Mouse (Mus musculus) forebrain, embryonic 11.5 days (tissue): ENCODE results near the gene Prkcb. TPM values are rescaled to one million over a fixed set of nuclear protein-coding genes. Genes with fewer than 3 reads are reported as not detected.

Experiments
- ATAC-seq: fragments of 200-750 bp; cut with Nextera tagmentation; replicated peaks from 2 replicates; pipeline ENCODE4 v1.8.0; 2017; ENCODE audit warnings: moderate TSS enrichment; ENCODE audit not compliant: low FRiP score
- DNase-seq: peaks from one replicate; pipeline ENCODE4 v3.0.0-alpha.2; 2017; ENCODE audit warnings: low spot score
- H3K27ac ChIP-seq: fragments of 300-500 bp; sonication (generic); 2 replicates; pipeline ENCODE4 v1.5.1; 2014; ENCODE audit warnings: low read depth, low read length
- H3K27me3 ChIP-seq: fragments of 300-500 bp; sonication (generic); 2 replicates; pipeline ENCODE4 v1.6.1; 2014; ENCODE audit warnings: mild to moderate bottlenecking, low read length, mixed read lengths; ENCODE audit not compliant: control insufficient read depth, insufficient read depth
- H3K36me3 ChIP-seq: fragments of 300-500 bp; sonication (generic); 2 replicates; pipeline ENCODE4 v1.6.1; 2014; ENCODE audit warnings: mild to moderate bottlenecking, low read length, moderate library complexity, mixed read lengths; ENCODE audit not compliant: control insufficient read depth, insufficient read depth
- H3K4me1 ChIP-seq: fragments of 300-500 bp; sonication (generic); replicated peaks from 2 replicates; pipeline ENCODE4 v1.6.1; 2014; ENCODE audit warnings: low read length, mixed read lengths; ENCODE audit not compliant: control insufficient read depth, insufficient read depth
- H3K4me2 ChIP-seq: fragments of 300-500 bp; sonication (generic); 2 replicates; pipeline ENCODE4 v1.6.1; 2014; ENCODE audit warnings: low read depth, mild to moderate bottlenecking, low read length, moderate library complexity, mixed read lengths; ENCODE audit not compliant: severe bottlenecking
- H3K4me3 ChIP-seq: fragments of 300-500 bp; sonication (generic); 2 replicates; pipeline ENCODE4 v1.5.1; 2014; ENCODE audit warnings: low read depth, low read length
- H3K9ac ChIP-seq: fragments of 300-500 bp; sonication (generic); 2 replicates; pipeline ENCODE4 v1.6.1; 2014; ENCODE audit warnings: low read length
- H3K9me3 ChIP-seq: fragments of 300-500 bp; sonication (generic); 2 replicates; pipeline ENCODE4 v1.6.1; 2016; ENCODE audit warnings: low read length, mixed read lengths; ENCODE audit not compliant: control insufficient read depth
- WGBS: fragments of 180-500 bp; shearing (Covaris S2); extraction: QIAGEN DNeasy Blood & Tissue Kit; methylation state at CpG from one replicate; pipeline ENCODE4 v1.1.7; 2014; 5-methylcytosine and 5-hydroxymethylcytosine counted together
- polyA plus RNA-seq: library from polyadenylated mRNA; unstranded; fragments of >200 nt; fragmentation: Nextera tagmentation; extraction: Ambion mirVana; gene quantifications from 2 replicates; pipeline ENCODE4 v1.2.1, GENCODE M21; 2014

Gene Prkcb
- polyA plus RNA-seq, 1 experiment from 2014 or later, result 10.0 TPM

GRCm38 (mm10) chr7:122279580-122279979 lies 9.0 kb upstream of the Prkcb start:
- H3K9ac ChIP-seq, result no peak overlapping the region
- H3K9me3 ChIP-seq, result no peaks in the 10 kb centered on the region
- no peaks in the 10 kb centered on the region for H3K4me1 ChIP-seq
- ATAC-seq (no peak), DNase-seq (no peak)
- H3K36me3 ChIP-seq, result no peaks in the 10 kb centered on the region
- 92% methylated on average over 9 of the region's 9 CpGs for WGBS
- H3K4me2 ChIP-seq, result no peak overlapping the region
- H3K4me3 ChIP-seq, result no peak overlapping the region
- no peaks in the 10 kb centered on the region for H3K27me3 ChIP-seq
- no peak overlapping the region for H3K27ac ChIP-seq

DNA sequence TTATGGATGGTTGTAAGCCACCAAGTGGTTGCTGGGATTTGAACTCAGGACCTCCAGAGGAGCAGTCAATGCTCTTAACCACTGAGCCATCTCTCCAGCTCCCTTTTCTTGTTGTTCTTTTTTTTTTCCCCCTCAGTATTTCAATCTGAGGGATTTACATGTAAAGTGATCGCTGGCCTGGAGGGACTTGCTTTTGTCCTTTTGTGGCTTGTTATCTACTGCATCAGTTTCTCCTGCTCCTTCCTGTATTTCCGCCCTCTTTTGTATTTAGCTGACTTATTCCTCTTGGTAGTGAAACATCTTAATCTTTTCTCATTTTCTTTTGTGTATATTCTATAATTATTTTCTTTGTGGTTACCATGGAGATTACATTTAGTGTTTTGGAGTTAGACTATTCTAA lies 8.2 kb upstream of the Prkcb start:
- H3K9ac ChIP-seq, result no peak overlapping the region
- H3K4me1 ChIP-seq, result no peaks in the 10 kb centered on the region
- no peak overlapping the region for H3K27ac ChIP-seq
- H3K27me3 ChIP-seq, result no peaks in the 10 kb centered on the region
- ATAC-seq, result no peak
- H3K36me3 ChIP-seq, result no peaks in the 10 kb centered on the region
- no peak overlapping the region for H3K4me3 ChIP-seq
- no peaks in the 10 kb centered on the region for H3K9me3 ChIP-seq
- no peak overlapping the region for H3K4me2 ChIP-seq
- DNase-seq, result no peak
- 73% methylated on average over 2 of the region's 2 CpGs for WGBS

DNA sequence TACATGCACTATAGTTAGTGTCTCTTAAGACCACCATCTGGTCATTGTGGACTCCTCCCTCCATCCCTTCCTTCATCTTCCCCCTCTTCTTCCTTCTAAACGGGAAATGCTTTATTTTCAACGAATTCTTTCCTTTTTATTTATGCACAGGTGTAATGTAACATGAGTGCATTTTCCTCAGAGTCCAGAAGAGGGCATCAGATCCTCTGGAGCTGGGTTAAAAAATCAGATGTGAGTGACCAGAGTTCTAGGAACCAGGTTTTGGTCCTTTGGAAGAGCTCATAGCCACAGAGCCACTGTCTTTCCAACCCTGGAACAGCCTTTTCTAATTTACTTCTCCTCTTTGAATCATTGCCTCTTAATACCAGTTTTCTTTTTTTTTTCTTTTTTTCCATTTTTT lies 6.0 kb upstream of the Prkcb start:
- H3K27me3 ChIP-seq, result no peaks in the 10 kb centered on the region
- 84% methylated on average over 2 of the region's 2 CpGs for WGBS
- DNase-seq (no peak), ATAC-seq (no peak)
- no peaks in the 10 kb centered on the region for H3K36me3 ChIP-seq
- no peak overlapping the region for H3K9ac ChIP-seq
- no peak overlapping the region for H3K4me2 ChIP-seq
- no peak overlapping the region for H3K4me3 ChIP-seq
- H3K4me1 ChIP-seq, result no peaks in the 10 kb centered on the region
- H3K27ac ChIP-seq, result no peak overlapping the region
- no peaks in the 10 kb centered on the region for H3K9me3 ChIP-seq

DNA sequence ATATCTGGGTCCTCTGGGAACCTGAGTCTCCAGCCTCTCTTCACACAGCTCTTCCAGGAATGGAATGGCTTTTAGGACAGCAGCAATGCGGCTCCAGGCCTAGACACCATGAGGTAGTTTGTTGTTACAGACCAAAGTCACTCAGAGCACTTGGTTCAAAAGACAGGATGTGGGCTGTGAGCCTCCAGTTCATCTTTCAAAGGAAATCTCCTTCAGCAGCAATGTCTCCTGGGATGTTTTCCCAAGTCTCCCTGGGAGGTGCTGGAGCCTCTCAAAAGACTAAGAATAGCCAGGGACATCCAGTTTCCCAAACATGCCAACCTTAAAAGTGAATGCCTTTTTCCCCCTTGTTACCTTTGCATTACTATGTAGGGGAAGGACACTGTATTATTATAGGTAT lies 1.3 kb upstream of the Prkcb start:
- WGBS, result 68% methylated on average over 1 of the region's 1 CpGs
- H3K27me3 ChIP-seq, result peaks cover 22% of the 10 kb centered on the region
- H3K9me3 ChIP-seq, result no peaks in the 10 kb centered on the region
- H3K4me3 ChIP-seq, result no peak overlapping the region
- ATAC-seq (no peak), DNase-seq (no peak)
- H3K4me2 ChIP-seq, result no peak overlapping the region
- H3K36me3 ChIP-seq, result no peaks in the 10 kb centered on the region
- no peak overlapping the region for H3K9ac ChIP-seq
- H3K27ac ChIP-seq, result no peak overlapping the region
- H3K4me1 ChIP-seq, result peaks cover 9% of the 10 kb centered on the region; the same call in 1 of the 2 replicates

DNA sequence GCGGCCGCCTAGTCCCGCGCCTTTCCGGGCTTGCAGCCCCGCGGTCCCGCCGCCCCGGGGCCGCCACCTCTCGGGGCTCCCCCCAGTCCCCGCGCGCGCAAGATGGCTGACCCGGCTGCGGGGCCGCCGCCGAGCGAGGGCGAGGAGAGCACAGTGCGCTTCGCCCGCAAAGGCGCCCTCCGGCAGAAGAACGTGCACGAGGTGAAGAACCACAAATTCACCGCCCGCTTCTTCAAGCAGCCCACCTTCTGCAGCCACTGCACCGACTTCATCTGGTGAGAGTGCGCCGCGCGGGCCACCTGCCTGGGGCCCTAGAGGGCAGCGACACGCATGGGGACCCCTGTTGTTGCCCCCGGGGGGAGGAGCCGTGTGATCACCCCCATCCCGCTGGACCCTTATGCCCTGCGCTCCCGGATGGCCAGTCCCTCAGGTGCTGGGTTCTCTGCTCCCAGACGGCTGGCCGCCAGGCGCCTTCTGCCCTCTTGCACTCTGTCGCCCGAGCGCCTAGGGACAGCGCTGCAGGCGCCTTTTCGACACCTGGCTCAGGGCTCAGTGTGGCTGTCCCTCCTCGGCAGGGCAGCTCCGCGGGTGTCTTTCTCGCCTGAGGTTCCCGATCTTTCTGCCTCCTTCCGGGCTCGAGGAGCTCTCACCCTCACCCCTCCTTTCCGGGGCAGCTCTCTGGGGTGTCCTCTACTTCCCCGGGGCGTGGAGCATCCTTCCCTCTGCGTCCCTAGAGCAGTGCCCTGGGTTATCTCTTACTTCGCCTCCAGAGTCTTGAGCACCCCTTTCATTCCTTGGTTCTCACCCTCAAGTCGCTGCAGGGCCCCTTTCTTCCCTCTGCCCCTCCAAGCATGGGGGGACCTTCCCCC lies 926 bp downstream of the Prkcb start:
- WGBS, result under 1% methylated on average over 65 of the region's 66 CpGs
- peaks cover 22% of the 10 kb centered on the region for H3K27me3 ChIP-seq

DNA sequence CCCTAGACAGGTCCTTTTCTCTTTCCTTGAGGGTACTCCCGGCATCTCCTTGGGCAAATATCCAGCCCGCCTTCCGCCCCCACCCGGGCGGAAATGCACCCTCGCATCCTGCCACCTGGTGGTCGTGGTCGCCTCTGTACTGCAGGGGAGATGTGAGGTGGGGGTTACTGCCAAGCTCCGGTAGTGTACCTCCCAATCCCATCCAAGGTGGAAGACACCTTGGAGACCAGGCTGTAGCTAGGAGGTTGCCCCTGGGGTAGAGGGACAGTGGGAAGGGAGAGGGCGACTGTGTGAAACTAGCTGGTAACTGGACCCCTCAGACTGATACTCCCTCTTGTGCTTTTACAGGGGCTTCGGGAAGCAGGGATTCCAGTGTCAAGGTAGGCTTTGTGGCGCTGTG lies 1.6 kb downstream of the Prkcb start:
- Histone ChIP-seq H3K27ac (no peak overlapping the region), H3K9ac (no peak overlapping the region), H3K4me3 (peak overlapping the region; percentile 58), H3K27me3 (peaks cover 22% of the 10 kb centered on the region), H3K4me2 (peak overlapping the region; percentile 91; the same call in 1 of the 2 replicates), H3K36me3 (no peaks in the 10 kb centered on the region), H3K9me3 (no peaks in the 10 kb centered on the region), H3K4me1 (peaks cover 9% of the 10 kb centered on the region; the same call in 1 of the 2 replicates)
- DNase-seq (no peak), ATAC-seq (no peak)
- 9% methylated on average over 12 of the region's 12 CpGs for WGBS

More for the DNA sequence above, 926 bp downstream of the Prkcb start:
- DNase-seq (peak; percentile 70), ATAC-seq (peak; percentile 76)
- H3K36me3 ChIP-seq, result no peaks in the 10 kb centered on the region
- H3K27ac ChIP-seq, result no peak overlapping the region
- peak overlapping the region; percentile 58 for H3K4me3 ChIP-seq
- H3K4me1 ChIP-seq, result peaks cover 9% of the 10 kb centered on the region; the same call in 1 of the 2 replicates
- H3K9ac ChIP-seq, result peak overlapping the region; percentile 53
- H3K9me3 ChIP-seq, result no peaks in the 10 kb centered on the region
- peak overlapping the region; percentile 91 for H3K4me2 ChIP-seq

DNA sequence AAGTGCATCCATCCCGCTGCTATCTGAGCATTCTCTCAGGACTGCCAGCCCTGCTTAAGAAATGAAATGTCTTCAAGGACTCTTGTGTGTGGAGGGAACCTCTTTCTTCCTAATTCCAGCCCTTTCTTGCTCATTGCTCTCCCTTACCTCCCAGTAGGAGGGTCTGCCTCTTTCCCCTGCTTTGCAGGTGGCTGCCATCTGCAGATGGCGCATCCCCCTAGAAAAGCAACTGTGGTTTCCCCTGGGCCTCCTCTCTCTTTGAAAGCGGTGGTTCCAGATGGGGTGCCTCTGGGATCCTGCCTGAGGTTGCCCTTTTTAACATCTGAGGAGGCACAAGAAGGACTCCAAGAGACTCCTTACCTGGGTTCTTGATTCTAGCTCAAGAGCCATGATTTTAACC lies 2.2 kb downstream of the Prkcb start:
- H3K9me3 ChIP-seq, result no peaks in the 10 kb centered on the region
- WGBS, result 73% methylated on average over 3 of the region's 3 CpGs
- no peak overlapping the region for H3K4me2 ChIP-seq

GRCm38 (mm10) chr7:122292151-122292550 lies 3.6 kb downstream of the Prkcb start:
- ATAC-seq, result no peak
- H3K4me2 ChIP-seq, result no peak overlapping the region
- no peak overlapping the region for H3K4me3 ChIP-seq
- peaks cover 9% of the 10 kb centered on the region; the same call in 1 of the 2 replicates for H3K4me1 ChIP-seq
- H3K27me3 ChIP-seq, result peaks cover 22% of the 10 kb centered on the region
- whole genome bisulfite sequencing, result 62% methylated on average over 7 of the region's 7 CpGs
- no peaks in the 10 kb centered on the region for H3K9me3 ChIP-seq
- H3K36me3 ChIP-seq, result no peaks in the 10 kb centered on the region
- DNase-seq, result no peak
- no peak overlapping the region for H3K27ac ChIP-seq
- H3K9ac ChIP-seq, result no peak overlapping the region

More for the DNA sequence above, 2.2 kb downstream of the Prkcb start:
- DNase-seq, result no peak
- H3K27me3 ChIP-seq, result peaks cover 22% of the 10 kb centered on the region
- no peak for ATAC-seq
- H3K36me3 ChIP-seq, result no peaks in the 10 kb centered on the region
- peaks cover 9% of the 10 kb centered on the region; the same call in 1 of the 2 replicates for H3K4me1 ChIP-seq
- H3K4me3 ChIP-seq, result no peak overlapping the region
- no peak overlapping the region for H3K27ac ChIP-seq
- H3K9ac ChIP-seq, result no peak overlapping the region

- H3K36me3 ChIP-seq, result no peaks in the 10 kb centered on the region
- H3K27ac ChIP-seq, result no peak overlapping the region
- H3K4me1 ChIP-seq, result peaks cover 7% of the 10 kb centered on the region; the same call in 1 of the 2 replicates
- DNase-seq (no peak), ATAC-seq (no peak)
- 92% methylated on average over 7 of the region's 7 CpGs for WGBS
- H3K9me3 ChIP-seq, result no peaks in the 10 kb centered on the region
- H3K4me2 ChIP-seq, result no peak overlapping the region
- H3K27me3 ChIP-seq, result peaks cover 16% of the 10 kb centered on the region
- no peak overlapping the region for H3K9ac ChIP-seq
- no peak overlapping the region for H3K4me3 ChIP-seq
Measured at GRCm38 (mm10) chr7:122294111-122294510, 5.6 kb downstream of the Prkcb start.
